Mouse (Mus musculus): ENCODE results near the gene Slc16a4. TPM values are rescaled to one million over a fixed set of nuclear protein-coding genes. Genes with fewer than 3 reads are reported as not detected.

Gene Slc16a4
- total RNA-seq, 2 experiments from 2014 or later: 0.16 to 0.18 TPM

DNA sequence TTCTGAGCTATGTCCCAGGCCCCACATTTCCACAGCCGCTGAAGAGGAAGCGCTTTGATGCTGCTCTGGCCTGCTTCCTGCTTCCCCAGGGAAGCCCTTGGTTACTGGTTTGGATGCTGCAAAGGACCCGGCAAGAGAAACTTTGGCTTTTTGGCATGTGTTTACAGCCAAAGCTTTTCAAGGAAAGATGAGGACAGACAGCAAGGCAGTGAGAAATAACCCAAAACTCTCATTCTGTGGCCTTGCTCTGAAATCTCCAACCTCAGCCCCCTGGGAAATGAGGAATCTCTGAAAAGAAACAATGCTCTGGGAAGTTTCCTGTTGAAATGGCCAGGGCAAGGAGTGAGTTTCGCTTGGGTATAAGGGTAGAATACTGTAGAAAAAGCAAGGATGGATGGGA, 69.3 kb downstream of the Slc16a4 start:
- DNase-seq: no peak

Other genes with a start within 250 kb of the Slc16a4 start
- gene Kcna2, start 190.1 kb upstream of the Slc16a4 start, total RNA-seq (2021): 1 to 10 TPM; 2.9 to 5.0 TPM
- under 1 TPM in 1 of 2 experiments, not detected in 1; 0.19 TPM for gene Kcna10, start 108.2 kb upstream of the Slc16a4 start, total RNA-seq (2021)
- gene Cym, start 69.5 kb upstream of the Slc16a4 start, total RNA-seq (2021): under 1 TPM in 1 of 2 experiments, not detected in 1; 0.20 TPM
- gene A630076J17Rik, start 60.6 kb upstream of the Slc16a4 start, total RNA-seq (2021): not detected
- under 1 TPM; 0.07 to 0.14 TPM for gene Prok1, start 51.5 kb upstream of the Slc16a4 start, total RNA-seq (2021)
- gene Lamtor5, start 12.4 kb upstream of the Slc16a4 start, total RNA-seq (2021): 10 to 100 TPM; 50.5 to 53.2 TPM
- gene Rbm15, start 42.4 kb downstream of the Slc16a4 start, total RNA-seq (2021): 10 to 100 TPM; 19.2 to 24.1 TPM
- gene Kcnc4, start 168.3 kb downstream of the Slc16a4 start, total RNA-seq (2021): 10 to 100 TPM; 53.2 to 59.6 TPM
- gene Slc6a17, start 226.8 kb downstream of the Slc16a4 start, total RNA-seq (2021): under 1 TPM; 0.94 to 0.95 TPM